Mouse (Mus musculus) limb, embryonic 10.5 days (tissue): ENCODE results near the gene Bmper. TPM values are rescaled to one million over a fixed set of nuclear protein-coding genes. Genes with fewer than 3 reads are reported as not detected.

Source experiments
- DNase-seq: peaks from one replicate; pipeline ENCODE4 v3.0.0-alpha.2; 2017; ENCODE audit warnings: low spot score
- H3K27ac ChIP-seq: fragments of 300-500 bp; sonication (generic); 2 replicates; pipeline ENCODE4 v1.5.1; 2016; ENCODE audit warnings: mild to moderate bottlenecking
- H3K27me3 ChIP-seq: fragments of 300-500 bp; sonication (generic); 2 replicates; pipeline ENCODE4 v1.6.1; 2016; ENCODE audit warnings: low read depth, mild to moderate bottlenecking; ENCODE audit not compliant: poor library complexity, severe bottlenecking
- H3K36me3 ChIP-seq: fragments of 300-500 bp; sonication (generic); 2 replicates; pipeline ENCODE4 v1.6.1; 2016; ENCODE audit warnings: mild to moderate bottlenecking, moderate library complexity
- H3K4me1 ChIP-seq: fragments of 300-500 bp; sonication (generic); 2 replicates; pipeline ENCODE4 v1.6.1; 2016
- H3K4me3 ChIP-seq: fragments of 300-500 bp; sonication (generic); 2 replicates; pipeline ENCODE4 v1.5.1; 2016; ENCODE audit warnings: mild to moderate bottlenecking, moderate library complexity
- H3K9me3 ChIP-seq: fragments of 300-500 bp; sonication (generic); replicated peaks from 2 replicates; pipeline ENCODE4 v1.6.1; 2016; ENCODE audit warnings: mild to moderate bottlenecking
- WGBS: fragments of 180-500 bp; shearing (Covaris S2); methylation state at CpG from one replicate; pipeline ENCODE4 v1.1.7; 2016; 5-methylcytosine and 5-hydroxymethylcytosine counted together
- polyA plus RNA-seq: library from polyadenylated mRNA; unstranded; fragments of >200 nt; fragmentation: Nextera tagmentation; extraction: Ambion mirVana; gene quantifications from 2 replicates; pipeline ENCODE4 v1.2.1, GENCODE M21; 2016

The Bmper gene
- polyA plus RNA-seq, 1 experiment from 2014 or later: 2.7 TPM

DNA sequence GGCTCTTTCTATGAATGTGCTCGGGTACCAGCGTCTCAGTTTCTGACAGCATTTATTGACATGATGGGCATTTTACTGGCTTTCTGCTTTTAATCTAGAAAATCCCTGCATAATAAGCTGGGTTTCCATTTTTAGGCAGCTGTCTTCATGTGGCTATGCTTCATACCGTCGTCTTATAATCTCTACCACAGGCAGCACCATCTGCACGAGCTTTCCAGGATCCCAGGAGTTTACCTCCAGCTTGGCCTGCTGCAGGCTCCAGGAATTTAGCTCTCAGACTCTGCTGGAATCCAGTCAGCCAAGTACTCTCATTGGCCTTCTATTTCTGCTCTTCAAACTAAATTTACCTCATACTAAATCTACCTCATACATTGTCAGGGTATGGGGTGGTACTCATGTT is 219.3 kb downstream of the Bmper start:
- Histone ChIP-seq H3K4me1 (peaks cover 17% of the 10 kb centered on the region; the same call in 1 of the 2 replicates), H3K9me3 (no peaks in the 10 kb centered on the region)
- WGBS: 52% methylated on average over 5 of the region's 5 CpGs

DNA sequence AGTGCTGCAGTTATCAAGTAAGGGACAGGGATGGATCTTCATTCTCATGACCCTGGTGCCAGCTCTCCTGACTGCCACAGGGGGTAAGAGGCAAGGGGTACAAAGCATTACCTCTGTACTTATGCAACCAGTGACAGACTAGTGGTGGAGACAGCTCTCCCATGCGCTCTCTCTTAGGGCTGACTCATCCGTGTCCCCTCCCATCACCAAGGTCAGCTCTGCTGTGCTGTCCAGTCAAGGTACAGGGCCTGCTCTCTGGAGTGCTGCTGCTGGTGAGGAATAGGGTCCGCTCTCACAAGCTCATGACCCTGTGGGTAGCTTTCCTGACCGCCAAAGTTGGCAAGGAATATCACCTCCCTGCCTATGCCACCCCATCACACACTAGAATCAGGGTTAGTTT is 222.1 kb downstream of the Bmper start:
- Histone ChIP-seq H3K9me3 (no peaks in the 10 kb centered on the region), H3K4me3 (no peak overlapping the region), H3K27ac (no peak overlapping the region), H3K36me3 (no peaks in the 10 kb centered on the region), H3K4me1 (peaks cover 11% of the 10 kb centered on the region; the same call in 1 of the 2 replicates), H3K27me3 (no peaks in the 10 kb centered on the region)
- WGBS: 94% methylated on average over 4 of the region's 4 CpGs
- DNase-seq: no peak

More for the DNA sequence above, 219.3 kb downstream of the Bmper start:
- Histone ChIP-seq H3K36me3 (no peaks in the 10 kb centered on the region), H3K27ac (no peak overlapping the region), H3K4me3 (no peak overlapping the region), H3K27me3 (no peaks in the 10 kb centered on the region)
- no peak for DNase-seq

DNA sequence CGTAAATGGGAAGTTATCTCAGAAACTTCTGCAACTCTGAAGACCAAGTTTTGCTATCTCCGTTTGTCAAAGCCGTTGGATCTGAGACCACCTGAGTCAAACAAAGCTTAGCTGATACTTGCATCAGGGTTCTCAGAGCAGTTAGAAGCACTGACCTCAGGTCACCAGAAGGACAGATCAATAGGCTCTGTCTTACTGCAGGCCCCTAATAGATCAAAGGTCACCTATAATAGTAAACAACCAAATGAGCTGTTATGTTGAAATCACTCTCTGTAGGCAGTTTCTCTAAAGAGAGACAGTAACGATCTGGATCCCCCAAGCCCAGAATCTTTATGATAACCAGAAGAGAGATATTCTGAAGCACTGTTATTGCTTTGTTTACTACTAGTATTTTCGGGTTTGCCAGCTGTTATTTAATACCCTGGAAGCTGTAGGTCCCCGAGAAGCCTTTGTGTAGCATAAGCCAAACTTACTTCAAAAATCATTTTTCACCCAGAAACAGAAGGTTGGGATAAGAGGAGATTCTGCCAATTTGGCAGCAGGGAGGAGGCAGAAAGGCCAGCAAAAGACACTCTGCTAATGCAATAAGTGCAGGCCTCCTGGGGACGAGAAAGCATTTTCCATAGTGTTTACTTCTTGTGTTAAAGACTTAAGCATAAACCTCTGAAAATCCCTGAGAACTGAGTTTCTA is 224.5 kb downstream of the Bmper start:
- H3K9me3 ChIP-seq: no peaks in the 10 kb centered on the region
- no peak overlapping the region for H3K27ac ChIP-seq
- H3K27me3 ChIP-seq: no peaks in the 10 kb centered on the region
- H3K36me3 ChIP-seq: no peaks in the 10 kb centered on the region
- H3K4me3 ChIP-seq: no peak overlapping the region
- H3K4me1 ChIP-seq: peaks cover 5% of the 10 kb centered on the region; the same call in 1 of the 2 replicates
- WGBS: 28% methylated on average over 7 of the region's 7 CpGs
- no peak for DNase-seq

DNA sequence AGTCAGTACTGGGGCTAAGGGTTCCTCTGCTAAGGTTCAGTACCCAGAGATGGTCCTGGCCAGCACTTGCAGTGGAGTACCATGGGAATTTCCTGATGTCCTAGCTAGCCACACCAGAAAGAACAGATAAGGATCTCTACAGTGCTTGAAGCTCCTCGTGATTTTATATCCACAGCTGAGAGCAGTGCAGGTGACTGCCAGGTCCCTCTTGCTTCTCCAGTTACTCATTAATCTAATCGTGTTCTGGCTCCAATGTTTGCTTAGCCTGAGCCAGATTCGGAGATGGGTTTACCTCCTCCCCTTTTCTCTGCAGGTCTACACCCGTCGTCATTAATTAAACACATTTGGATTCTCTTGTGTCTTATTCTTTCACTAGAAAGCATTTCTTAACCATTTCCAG is 230.4 kb downstream of the Bmper start:
- no peak for DNase-seq
- Histone ChIP-seq H3K4me1 (no peaks in the 10 kb centered on the region), H3K9me3 (no peaks in the 10 kb centered on the region), H3K4me3 (no peak overlapping the region), H3K36me3 (no peaks in the 10 kb centered on the region), H3K27ac (no peak overlapping the region), H3K27me3 (no peaks in the 10 kb centered on the region)
- 59% methylated on average over 5 of the region's 5 CpGs for WGBS

GRCm38 (mm10) chr9:23457186-23457585 is 234.3 kb downstream of the Bmper start:
- 75% methylated on average over 3 of the region's 3 CpGs for WGBS
- Histone ChIP-seq H3K36me3 (no peaks in the 10 kb centered on the region), H3K4me1 (no peaks in the 10 kb centered on the region), H3K27ac (no peak overlapping the region), H3K27me3 (no peaks in the 10 kb centered on the region), H3K9me3 (no peaks in the 10 kb centered on the region), H3K4me3 (no peak overlapping the region)
- no peak for DNase-seq

- DNase-seq: no peak
- Histone ChIP-seq H3K4me3 (no peak overlapping the region), H3K27me3 (no peaks in the 10 kb centered on the region), H3K36me3 (no peaks in the 10 kb centered on the region), H3K27ac (no peak overlapping the region), H3K9me3 (no peaks in the 10 kb centered on the region), H3K4me1 (no peaks in the 10 kb centered on the region)
- 76% methylated on average over 4 of the region's 4 CpGs for WGBS
These were observed 237.8 kb downstream of the Bmper start for GRCm38 (mm10) chr9:23460721-23461120.

DNA sequence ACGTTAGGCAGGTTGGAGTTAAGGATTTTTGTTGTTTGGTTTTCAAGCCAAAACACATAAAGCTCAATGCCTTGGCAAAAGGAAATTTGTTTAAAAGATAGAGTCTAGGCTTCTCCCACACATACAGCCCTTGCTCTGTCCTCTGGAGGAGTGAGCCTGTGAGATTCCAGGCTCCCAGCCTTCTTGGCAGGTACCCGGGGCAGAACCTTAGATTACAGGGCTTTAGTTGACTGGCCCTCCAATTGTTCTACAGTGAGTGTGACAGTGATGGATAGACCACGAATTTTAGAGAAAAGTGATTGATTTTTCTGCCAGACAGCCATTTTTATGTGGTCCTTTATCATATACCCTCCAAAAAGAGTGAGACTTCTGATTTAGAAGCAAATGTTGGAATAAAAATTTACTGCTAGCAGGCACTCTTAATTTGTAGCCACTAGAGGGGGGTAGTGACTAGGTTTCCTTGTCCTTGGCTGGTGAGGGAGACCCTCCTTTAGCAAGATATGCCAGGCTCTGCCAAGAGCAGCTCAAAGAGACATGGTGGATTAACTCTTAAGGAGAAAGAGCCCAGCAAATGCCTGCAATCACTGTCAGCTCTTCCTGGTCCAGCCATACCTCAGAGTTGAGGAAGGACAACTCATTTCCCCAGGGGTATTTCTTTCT is 240.2 kb downstream of the Bmper start:
- no peaks in the 10 kb centered on the region for H3K27me3 ChIP-seq
- H3K36me3 ChIP-seq: no peaks in the 10 kb centered on the region
- H3K4me3 ChIP-seq: no peak overlapping the region
- H3K4me1 ChIP-seq: no peaks in the 10 kb centered on the region
- H3K9me3 ChIP-seq: no peaks in the 10 kb centered on the region
- WGBS: 45% methylated on average over 3 of the region's 3 CpGs
- no peak overlapping the region for H3K27ac ChIP-seq
- no peak for DNase-seq

GRCm38 (mm10) chr9:23464981-23465630 is 242.2 kb downstream of the Bmper start:
- H3K4me1 ChIP-seq: no peaks in the 10 kb centered on the region
- 88% methylated on average over 7 of the region's 7 CpGs for WGBS
- no peaks in the 10 kb centered on the region for H3K27me3 ChIP-seq
- H3K36me3 ChIP-seq: no peaks in the 10 kb centered on the region
- no peak overlapping the region for H3K4me3 ChIP-seq
- H3K27ac ChIP-seq: no peak overlapping the region
- no peak for DNase-seq
- H3K9me3 ChIP-seq: no peaks in the 10 kb centered on the region

GRCm38 (mm10) chr9:23469886-23470285 is 247.0 kb downstream of the Bmper start:
- no peak overlapping the region for H3K27ac ChIP-seq
- H3K9me3 ChIP-seq: no peaks in the 10 kb centered on the region
- H3K4me3 ChIP-seq: no peak overlapping the region
- 73% methylated on average over 1 of the region's 1 CpGs for WGBS
- no peak for DNase-seq
- no peaks in the 10 kb centered on the region for H3K36me3 ChIP-seq
- no peaks in the 10 kb centered on the region for H3K4me1 ChIP-seq
- H3K27me3 ChIP-seq: no peaks in the 10 kb centered on the region

DNA sequence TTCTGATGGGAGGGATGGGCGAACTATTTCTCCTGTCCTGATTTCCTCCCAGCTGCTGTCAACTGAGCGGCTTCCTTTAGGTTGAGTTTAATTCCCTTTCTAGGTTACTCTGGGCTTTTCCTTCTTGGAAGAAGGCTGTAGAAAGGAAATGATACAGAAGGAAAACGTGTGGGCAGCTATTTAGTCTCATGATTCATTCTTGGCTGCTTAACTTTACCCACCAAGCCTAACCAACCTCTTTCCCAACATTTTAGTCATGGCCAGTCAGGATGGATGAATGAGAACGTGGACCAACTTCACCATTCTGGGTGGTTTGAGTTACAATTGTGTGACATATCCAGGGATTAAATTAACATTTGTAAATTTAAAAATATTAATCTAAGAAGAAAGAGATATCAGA is 263.0 kb downstream of the Bmper start:
- Histone ChIP-seq H3K27ac (no peak overlapping the region), H3K27me3 (no peaks in the 10 kb centered on the region), H3K4me3 (no peak overlapping the region), H3K36me3 (no peaks in the 10 kb centered on the region), H3K4me1 (peaks cover 8% of the 10 kb centered on the region; the same call in 1 of the 2 replicates), H3K9me3 (no peaks in the 10 kb centered on the region)
- DNase-seq: no peak
- 83% methylated on average over 4 of the region's 4 CpGs for WGBS

- H3K27me3 ChIP-seq: no peaks in the 10 kb centered on the region
- no peak overlapping the region for H3K27ac ChIP-seq
- no peak for DNase-seq
- 38% methylated on average over 5 of the region's 5 CpGs for WGBS
- no peak overlapping the region for H3K4me3 ChIP-seq
- no peaks in the 10 kb centered on the region for H3K9me3 ChIP-seq
- peaks cover 8% of the 10 kb centered on the region; the same call in 1 of the 2 replicates for H3K4me1 ChIP-seq
- H3K36me3 ChIP-seq: no peaks in the 10 kb centered on the region
These were observed 264.0 kb downstream of the Bmper start for GRCm38 (mm10) chr9:23486725-23487378.

DNA sequence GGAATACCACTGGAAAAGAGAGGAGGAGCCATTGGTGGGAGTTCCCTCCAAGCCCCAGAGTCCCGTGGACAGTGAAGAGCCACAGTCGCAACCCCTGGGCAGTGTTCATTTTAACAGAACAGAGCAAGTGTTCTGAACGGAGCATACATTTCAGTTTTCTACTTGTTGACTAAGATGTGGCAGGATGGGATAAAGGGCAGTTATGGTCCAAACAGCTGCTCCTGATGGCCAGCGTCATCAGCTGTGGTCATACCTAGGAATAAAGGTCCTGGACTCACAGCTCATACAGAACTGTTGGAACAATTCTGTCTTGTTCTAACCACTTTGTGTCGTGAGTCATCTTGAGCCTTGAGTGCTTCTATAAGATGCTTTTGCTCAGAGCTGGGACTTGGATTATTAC is 265.4 kb downstream of the Bmper start:
- WGBS: 93% methylated on average over 5 of the region's 5 CpGs
- H3K27ac ChIP-seq: no peak overlapping the region
- no peak for DNase-seq

DNA sequence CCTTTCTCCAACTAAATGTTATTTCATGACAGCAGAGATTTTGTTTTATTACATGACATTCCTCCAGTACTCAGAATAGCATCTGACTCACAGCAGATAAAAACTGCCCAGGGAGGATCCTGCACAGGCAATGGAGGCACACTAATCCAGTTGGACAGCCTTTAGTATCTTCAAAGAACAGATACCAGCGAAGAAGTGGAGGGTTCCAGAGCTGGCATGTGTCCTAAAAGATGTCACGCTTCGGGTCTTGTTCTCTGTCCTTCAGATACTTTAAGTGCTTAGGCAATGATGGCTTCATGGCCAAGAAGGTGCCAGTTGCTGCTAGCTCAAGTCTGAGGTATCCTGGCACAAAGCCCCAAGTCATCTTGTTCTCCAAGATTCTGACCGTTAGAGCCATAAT is 272.5 kb downstream of the Bmper start:
- no peaks in the 10 kb centered on the region for H3K4me1 ChIP-seq
- no peak overlapping the region for H3K4me3 ChIP-seq
- WGBS: 87% methylated on average over 4 of the region's 4 CpGs
- H3K36me3 ChIP-seq: no peaks in the 10 kb centered on the region
- 0 out of 2 replicates have a peak, but pooled peaks cover under 1% of the 10 kb centered on the region for H3K9me3 ChIP-seq
- no peak overlapping the region for H3K27ac ChIP-seq
- no peak for DNase-seq
- no peaks in the 10 kb centered on the region for H3K27me3 ChIP-seq

More for the DNA sequence above, 265.4 kb downstream of the Bmper start:
- no peak overlapping the region for H3K4me3 ChIP-seq
- no peaks in the 10 kb centered on the region for H3K36me3 ChIP-seq
- H3K27me3 ChIP-seq: no peaks in the 10 kb centered on the region
- peaks cover 8% of the 10 kb centered on the region; the same call in 1 of the 2 replicates for H3K4me1 ChIP-seq
- H3K9me3 ChIP-seq: no peaks in the 10 kb centered on the region
